Mouse (Mus musculus) myocyte (in vitro differentiated cells): ENCODE results near the gene Rap1gap2.
A peak's percentile ranks its signal among the peaks of the same experiment; 100 is the strongest.

ENCODE experiments used
- CEBPB ChIP-seq: IDR thresholded peaks from 2 replicates; pipeline ENCODE4 v1.6.1; 2011; ENCODE audit warnings: mild to moderate bottlenecking, moderate library complexity; ENCODE audit not compliant: poor library complexity, insufficient read depth, severe bottlenecking
- E2F4 ChIP-seq: IDR thresholded peaks from one replicate; pipeline ENCODE4 v1.6.1; 2011; ENCODE audit warnings: mild to moderate bottlenecking, control low read depth, moderate library complexity; ENCODE audit not compliant: insufficient read depth
- MAX ChIP-seq: IDR thresholded peaks from one replicate; pipeline ENCODE4 v1.6.1; 2011; ENCODE audit warnings: low read depth, mild to moderate bottlenecking, control low read depth
- MYOD1 ChIP-seq, 3 experiments: IDR thresholded peaks; one replicate each; pipeline ENCODE4 v1.6.1; 2011; ENCODE audit warnings: control low read depth in 2 of 3, low read depth in 2 of 3, mild to moderate bottlenecking in 2 of 3, moderate library complexity in 1 of 3; ENCODE audit not compliant: insufficient read length in 2 of 3, control insufficient read depth in 1 of 3
- MYOG ChIP-seq, 3 experiments: IDR thresholded peaks; one replicate each; pipeline ENCODE4 v1.6.1; 2011; ENCODE audit warnings: control low read depth in 2 of 3, low read depth in 2 of 3, mild to moderate bottlenecking in 2 of 3; ENCODE audit not compliant: insufficient read length in 2 of 3, control insufficient read depth in 1 of 3, insufficient read depth in 1 of 3
- POLR2A ChIP-seq: IDR thresholded peaks from one replicate; pipeline ENCODE4 v1.6.1; 2011; ENCODE audit warnings: low read depth, mild to moderate bottlenecking, control low read depth, moderate library complexity; ENCODE audit not compliant: insufficient read length
- POLR2AphosphoS2 ChIP-seq: IDR thresholded peaks from one replicate; pipeline ENCODE4 v1.6.1; 2011; ENCODE audit warnings: low read depth, control low read depth; ENCODE audit not compliant: insufficient read length
- REST ChIP-seq: IDR thresholded peaks from one replicate; pipeline ENCODE4 v1.6.1; 2011; ENCODE audit warnings: mild to moderate bottlenecking, control low read depth, moderate library complexity; ENCODE audit not compliant: insufficient read depth, insufficient read length
- SRF ChIP-seq: IDR thresholded peaks from one replicate; pipeline ENCODE4 v1.6.1; 2011; ENCODE audit warnings: low read depth; ENCODE audit not compliant: control insufficient read depth, insufficient read length
- TCF12 ChIP-seq: IDR thresholded peaks from one replicate; pipeline ENCODE4 v1.6.1; 2011; ENCODE audit warnings: mild to moderate bottlenecking, control low read depth; ENCODE audit not compliant: poor library complexity, insufficient read depth, severe bottlenecking
- TCF3 ChIP-seq: IDR thresholded peaks from one replicate; pipeline ENCODE4 v1.6.1; 2011; ENCODE audit warnings: low read depth, control low read depth; ENCODE audit not compliant: insufficient read length
- USF1 ChIP-seq: IDR thresholded peaks from one replicate; pipeline ENCODE4 v1.6.1; 2011; ENCODE audit warnings: low read depth, mild to moderate bottlenecking, control low read depth, moderate library complexity

GRCm38 (mm10) chr11:74447991-74448403 is 162.7 kb downstream of the Rap1gap2 start:
- no peak for TF ChIP-seq POLR2A
- no peak for TF ChIP-seq E2F4
- no peak for TF ChIP-seq TCF3
- TF ChIP-seq SRF = no peak
- TF ChIP-seq POLR2AphosphoS2 = no peak
- no peak for TF ChIP-seq USF1
- no peak for TF ChIP-seq MAX
- TF ChIP-seq TCF12 = peak; percentile 17
- no peak for TF ChIP-seq REST
- peak in 2 of 3 experiments; percentile 42 to 76 for TF ChIP-seq MYOD1 (IDR thresholded peaks at IDR 0.05; ENCODE audit: control insufficient read depth in 1 of 3, insufficient read length in 2 of 3, low read depth in 2 of 3)
- peak in 2 of 3 experiments; percentile 42 to 71 for TF ChIP-seq MYOG (IDR thresholded peaks at IDR 0.05; ENCODE audit: control insufficient read depth in 1 of 3, insufficient read depth in 1 of 3, insufficient read length in 2 of 3, low read depth in 2 of 3)
- TF ChIP-seq CEBPB = no peak
